Mouse (Mus musculus) layer of hippocampus, postnatal 14 days (tissue): ENCODE data around the gene Wsb1. TPM values are rescaled to one million over a fixed set of nuclear protein-coding genes. Genes with fewer than 3 reads are reported as not detected.
"Not testable (repeated sequence)": the region's sequence is repeated elsewhere in the genome, so short reads cannot be mapped to it uniquely, and the experiment has no call there.

Experiments used
- DNase-seq, 2 experiments: peaks; one replicate each; pipeline ENCODE4 v3.0.0; 2021 to 2022; ENCODE audit warnings: low spot score in 2 of 2, mixed read lengths in 1 of 2
- long read RNA-seq, 2 experiments: library from polyadenylated mRNA; stranded (forward); transcript quantifications; one replicate each; pipeline ENCODE4 v2.0.0; 2021
- total RNA-seq, 2 experiments: library from RNA; stranded (reverse); gene quantifications; 2 replicates each; pipeline ENCODE4 v1.2.3; 2021

The Wsb1 gene
- total RNA-seq: 10 to 100 TPM; 68.9 to 83.3 TPM
- long read RNA-seq, experiment 1, transcript Wsb1-201 (9 exons, 2,476 nt): major isoform, 8 of 33 reads
- long read RNA-seq, experiment 1, partial matches to known transcripts: 1 of 33 reads
- long read RNA-seq, experiment 1, other reads (novel, unspliced or antisense): 20 of 33 reads
- long read RNA-seq, experiment 2, transcript Wsb1-206 (4 exons, 2,338 nt): major isoform, 7 of 34 reads
- long read RNA-seq, experiment 2, transcript Wsb1-201 (9 exons, 2,476 nt): minor isoform, 5 of 34 reads
- long read RNA-seq, experiment 2, partial matches to known transcripts: 2 of 34 reads
- long read RNA-seq, experiment 2, other reads (novel, unspliced or antisense): 20 of 34 reads

- DNase-seq: peak; percentile 94
Measured at GRCm38 (mm10) chr11:79254391-79255098, at the start of gene Wsb1. Wsb1 (minus strand) TSS chr11:79254671.

GRCm38 (mm10) chr11:79304245-79304644 lies 49.8 kb upstream of the Wsb1 start:
- not testable (repeated sequence) for DNase-seq

- no peak for DNase-seq
Measured at GRCm38 (mm10) chr11:79303109-79303508, 48.6 kb upstream of the Wsb1 start.

- DNase-seq: no peak
Measured at GRCm38 (mm10) chr11:79299719-79300431, 45.4 kb upstream of the Wsb1 start.

- DNase-seq: no peak
Measured at GRCm38 (mm10) chr11:79296856-79297491, 42.5 kb upstream of the Wsb1 start, which contains the start of gene Gm9964. Gm9964 (minus strand) TSS chr11:79296906.

- DNase-seq: peak; percentile 43 to 44
Measured at GRCm38 (mm10) chr11:79296167-79296566, 41.7 kb upstream of the Wsb1 start.

- no peak for DNase-seq
Measured at GRCm38 (mm10) chr11:79293971-79294370, 39.5 kb upstream of the Wsb1 start.

- no peak for DNase-seq
Measured at GRCm38 (mm10) chr11:79293025-79293424, 38.6 kb upstream of the Wsb1 start.

GRCm38 (mm10) chr11:79292130-79292529 lies 37.7 kb upstream of the Wsb1 start:
- no peak for DNase-seq

- DNase-seq: no peak
Measured at GRCm38 (mm10) chr11:79291651-79292050, 37.2 kb upstream of the Wsb1 start.

GRCm38 (mm10) chr11:79290473-79290872 lies 36.0 kb upstream of the Wsb1 start:
- DNase-seq: peak in 1 of 2 experiments; percentile 39

- no peak for DNase-seq
Measured at GRCm38 (mm10) chr11:79288913-79289640, 34.6 kb upstream of the Wsb1 start.

- DNase-seq: no peak
Measured at GRCm38 (mm10) chr11:79288278-79288843, 33.9 kb upstream of the Wsb1 start.

- DNase-seq: no peak
Measured at GRCm38 (mm10) chr11:79287447-79287846, 33.0 kb upstream of the Wsb1 start.

- DNase-seq: no peak
Measured at GRCm38 (mm10) chr11:79286305-79286799, 31.9 kb upstream of the Wsb1 start.

- DNase-seq: no peak
Measured at GRCm38 (mm10) chr11:79283350-79284030, 29.0 kb upstream of the Wsb1 start.

- DNase-seq: no peak
Measured at GRCm38 (mm10) chr11:79281396-79281795, 26.9 kb upstream of the Wsb1 start.

- no peak for DNase-seq
Measured at GRCm38 (mm10) chr11:79279732-79280405, 25.4 kb upstream of the Wsb1 start.

- DNase-seq: no peak
Measured at GRCm38 (mm10) chr11:79273757-79274156, 19.3 kb upstream of the Wsb1 start.
